Mouse (Mus musculus) gastrocnemius, postnatal 25 days (tissue): ENCODE data around the gene Arhgap9. TPM values are rescaled to one million over a fixed set of nuclear protein-coding genes. Genes with fewer than 3 reads are reported as not detected.

Experiments
- DNase-seq: peaks from one replicate; pipeline ENCODE4 v3.0.0; 2022
- total RNA-seq, 2 experiments: library from RNA; stranded (reverse); gene quantifications; 1 replicate in 1 of 2; 2 replicates in 1 of 2; pipeline ENCODE4 v1.2.3; 2021

Gene Arhgap9
- total RNA-seq, 2 experiments from 2014 or later, result 1.4 to 1.7 TPM

DNA sequence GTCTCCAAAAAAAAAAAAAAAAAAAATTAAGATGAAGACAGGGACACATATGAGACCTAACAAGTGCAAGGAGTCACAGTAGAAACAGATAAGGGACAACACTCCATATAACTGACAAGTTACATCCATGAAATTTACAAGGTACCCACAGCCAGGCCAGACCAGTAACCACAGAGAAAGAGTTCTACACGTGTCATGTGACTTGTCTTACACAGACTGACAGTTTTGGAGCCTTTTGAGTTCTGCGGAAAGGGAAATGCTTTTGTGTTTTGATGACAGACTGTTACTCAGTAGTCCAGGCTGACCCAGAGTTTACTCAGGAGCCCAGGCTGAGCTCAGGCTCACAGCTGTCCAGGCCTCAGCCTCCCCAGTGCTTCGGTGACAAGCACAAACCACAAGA is 21.3 kb downstream of the Arhgap9 start:
- DNase-seq, result no peak

DNA sequence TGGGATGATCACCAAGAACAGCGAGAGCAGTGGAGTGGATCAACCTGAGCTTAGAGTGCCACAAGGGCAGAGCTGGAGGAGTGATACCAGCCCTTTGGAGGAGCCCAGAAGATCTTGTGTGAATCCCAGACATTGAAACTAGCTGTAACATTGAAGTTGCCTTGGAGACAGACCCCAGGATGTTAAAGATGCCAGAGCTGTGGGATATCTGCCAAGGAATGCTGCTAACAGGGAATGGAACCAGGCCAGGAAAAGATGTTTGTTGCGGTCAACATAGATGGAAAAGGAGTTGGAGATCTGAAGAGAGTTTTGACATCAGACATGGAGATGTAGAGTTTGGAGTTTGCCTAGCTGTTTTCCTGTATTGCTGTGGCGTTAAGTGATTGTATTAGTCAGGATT is 24.4 kb downstream of the Arhgap9 start:
- DNase-seq, result no peak

DNA sequence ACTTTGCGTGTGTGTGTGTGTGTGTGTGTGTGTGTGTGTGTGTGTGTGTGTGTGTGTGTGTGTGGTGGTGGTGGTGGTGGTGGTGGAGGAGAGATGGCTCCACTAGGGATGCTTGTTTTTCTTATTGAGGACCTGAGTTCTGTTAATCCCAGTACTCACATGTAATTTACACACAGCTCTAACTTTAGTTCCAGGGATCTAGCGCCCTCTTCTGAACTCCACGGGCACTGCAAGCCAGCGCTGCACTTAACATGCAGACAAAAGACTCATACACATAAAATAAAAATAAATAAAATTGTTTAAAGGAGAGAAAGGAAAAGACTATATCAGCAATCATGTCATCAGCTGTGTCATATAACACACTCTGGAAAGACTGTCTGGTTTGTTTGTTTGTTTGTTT is 27.2 kb downstream of the Arhgap9 start:
- no peak for DNase-seq

DNA sequence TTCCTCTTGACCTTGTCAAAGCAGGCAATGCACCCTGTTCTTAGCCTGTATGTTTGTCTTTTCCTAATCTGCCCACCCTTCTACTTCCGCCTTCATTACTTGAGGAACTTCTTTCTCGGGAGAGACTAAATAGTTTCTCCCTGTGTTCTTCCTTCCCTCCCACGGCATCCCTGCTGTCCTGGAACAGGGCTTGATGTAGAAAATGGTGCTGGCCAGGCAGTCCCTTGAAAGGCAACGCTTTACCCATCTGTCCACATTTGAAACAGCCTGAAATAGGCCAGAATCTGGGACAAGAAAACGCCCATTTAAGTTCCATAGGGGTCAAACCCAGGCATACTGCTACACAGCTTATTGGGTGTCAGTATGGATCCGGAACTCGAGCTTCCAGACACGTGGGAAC is 28.0 kb downstream of the Arhgap9 start:
- DNase-seq, result no peak

DNA sequence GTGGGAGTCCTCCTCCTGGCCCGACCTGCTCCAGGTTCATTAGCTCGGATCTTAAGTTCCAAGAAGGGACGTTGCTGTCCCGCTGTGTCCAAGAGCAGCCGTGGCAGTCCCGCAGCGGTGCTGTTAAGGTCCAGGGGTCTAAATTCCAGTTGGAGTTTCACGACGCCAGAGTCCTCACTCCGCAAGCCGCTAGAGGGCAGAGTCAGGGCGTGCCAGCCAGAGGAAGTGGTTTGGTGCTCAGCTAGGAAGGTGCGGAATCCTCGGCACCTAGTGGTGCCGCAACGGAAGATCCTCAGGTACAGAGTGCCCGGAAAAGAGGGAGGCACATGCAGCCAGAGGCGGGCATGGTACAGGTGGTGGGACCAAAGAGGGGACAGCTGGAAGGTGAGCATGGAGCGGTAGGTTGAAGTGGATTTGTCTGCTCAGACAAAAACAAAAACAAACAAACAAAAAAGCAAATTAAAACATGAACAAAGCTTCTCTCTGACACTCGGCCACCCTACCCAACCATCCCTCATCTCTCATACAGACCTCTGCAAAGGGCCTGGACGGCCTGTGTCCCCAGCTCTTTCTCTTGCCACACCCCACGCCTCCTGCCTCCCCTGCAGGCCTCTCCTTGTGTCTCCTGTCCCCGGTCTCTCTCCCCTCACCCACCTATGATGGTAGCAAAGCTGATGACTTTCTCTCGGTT is 29.0 kb downstream of the Arhgap9 start:
- peak; percentile 48 for DNase-seq

DNA sequence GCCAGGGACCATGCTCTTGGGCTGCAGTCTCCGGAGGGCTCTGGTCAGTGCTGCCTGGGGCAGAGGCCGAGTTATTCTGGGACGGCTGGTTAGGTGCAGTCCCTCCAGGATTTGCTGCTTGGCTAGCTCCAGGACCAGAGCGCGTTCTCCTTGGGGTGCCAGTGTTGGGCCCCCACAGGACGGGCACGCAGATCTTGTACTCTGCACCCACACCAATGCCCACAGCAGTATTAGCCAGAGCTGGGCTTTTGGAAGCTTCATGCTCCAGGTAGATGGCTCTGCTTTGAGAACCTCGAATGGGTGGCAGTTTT is 29.5 kb downstream of the Arhgap9 start:
- DNase-seq, result no peak

DNA sequence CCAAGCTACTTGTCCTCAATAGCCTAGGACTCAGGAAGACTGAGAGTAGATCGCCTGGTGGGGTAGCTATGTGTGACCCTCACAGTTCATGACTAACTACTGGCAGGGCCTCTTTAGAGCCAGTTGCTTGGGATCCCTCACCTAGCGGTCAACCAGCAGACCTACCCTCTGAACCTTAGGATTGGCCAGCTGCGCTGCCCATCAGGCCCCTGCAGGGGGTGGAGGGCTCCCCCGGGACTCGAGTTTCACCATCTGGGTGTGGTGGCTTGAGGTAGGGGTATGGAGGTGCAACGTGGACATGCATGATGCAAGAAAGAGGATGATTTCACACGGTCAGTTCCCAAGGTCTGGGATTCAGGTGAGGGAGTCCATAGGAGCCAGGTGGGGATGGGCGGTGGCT is 30.0 kb downstream of the Arhgap9 start:
- no peak for DNase-seq

DNA sequence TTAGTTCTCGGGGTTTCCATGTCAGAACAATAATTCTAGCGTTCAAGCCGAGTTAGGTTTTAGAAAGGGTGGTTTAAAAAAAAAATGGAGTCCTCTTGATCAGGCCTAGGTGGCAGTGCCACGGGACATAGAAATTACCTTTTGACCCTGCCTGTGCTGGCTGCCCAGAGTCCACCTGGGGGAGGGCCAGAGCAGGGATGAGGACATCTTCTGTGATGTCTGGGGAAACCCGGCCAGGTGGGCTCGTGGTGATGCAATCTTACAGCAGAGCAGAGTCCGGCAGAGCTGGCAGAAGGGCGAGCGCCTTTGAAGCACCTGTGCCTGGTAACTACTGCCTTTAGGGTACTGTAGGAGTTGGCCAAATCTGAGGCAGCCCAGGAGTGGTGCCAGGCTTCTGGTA is 30.4 kb downstream of the Arhgap9 start:
- DNase-seq, result no peak

DNA sequence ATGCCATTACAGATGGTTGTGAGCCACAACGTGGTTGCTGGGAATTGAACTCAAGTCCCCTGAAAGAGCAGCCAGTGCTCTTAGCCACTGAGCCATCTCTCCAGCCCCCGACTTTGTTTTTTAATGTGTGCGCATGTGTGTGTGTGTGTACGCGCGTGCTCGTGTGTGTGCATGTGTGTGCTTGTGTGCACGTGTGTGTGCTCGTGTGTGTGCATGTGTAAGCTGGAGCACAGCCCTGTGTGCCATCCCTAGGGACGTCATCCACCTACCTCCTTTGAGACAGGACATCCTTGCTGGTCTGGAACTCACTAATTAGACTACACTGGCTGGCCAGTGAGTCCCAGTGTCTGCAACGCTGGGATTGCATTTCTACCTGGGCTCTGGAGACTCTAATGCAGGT is 31.0 kb downstream of the Arhgap9 start:
- no peak for DNase-seq

DNA sequence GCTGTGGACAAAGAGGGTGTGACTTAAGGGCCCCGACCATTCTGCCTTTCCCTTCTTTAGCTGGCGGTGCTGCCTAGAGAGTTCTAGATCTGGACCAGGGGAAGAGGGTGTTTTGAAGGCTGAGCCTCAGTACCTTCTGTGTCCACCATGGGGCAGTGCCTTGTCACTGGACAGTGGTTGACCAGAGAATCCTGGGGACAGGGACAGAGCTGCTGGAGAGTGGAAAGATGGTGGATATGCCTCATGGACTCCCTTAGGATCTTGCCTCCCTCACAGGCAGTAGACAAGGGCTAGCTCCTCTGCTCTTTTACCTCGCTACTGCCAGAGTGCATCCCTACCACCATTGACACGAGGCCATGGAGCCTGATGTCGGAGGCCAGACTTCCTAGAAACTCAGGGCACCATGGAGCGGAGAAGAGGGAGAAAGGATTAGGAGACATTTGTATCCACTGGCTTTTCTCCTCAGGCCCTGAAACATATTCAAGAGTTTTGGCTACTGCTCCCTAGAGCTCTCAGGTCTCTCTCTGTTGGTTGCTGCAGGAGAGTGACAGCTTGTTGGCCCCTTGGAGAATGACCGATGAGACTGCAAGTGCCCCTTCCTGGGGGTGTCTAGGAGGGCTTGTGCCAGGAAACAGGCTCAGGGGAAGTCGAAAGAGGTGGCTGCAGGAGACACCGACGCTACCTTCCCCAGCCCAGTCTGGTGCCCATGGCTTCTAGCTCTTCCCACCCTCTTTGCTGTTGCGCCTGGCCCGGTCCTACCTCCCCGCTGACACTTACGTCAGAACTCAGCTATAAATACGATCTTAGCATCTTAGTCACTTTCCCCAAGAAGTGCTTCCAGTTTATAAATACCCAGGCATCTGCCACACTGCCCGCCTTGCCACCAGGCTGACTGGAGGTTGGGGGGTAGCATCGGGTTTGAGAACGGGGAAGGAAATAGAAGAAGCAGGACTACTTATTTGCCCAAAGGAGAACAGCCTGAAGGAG is 32.4 kb downstream of the Arhgap9 start, which contains the start of gene Inhbe:
Gene Inhbe (minus strand): TSS at position 503 of the 987 bp plus-strand sequence.
- DNase-seq, result no peak

DNA sequence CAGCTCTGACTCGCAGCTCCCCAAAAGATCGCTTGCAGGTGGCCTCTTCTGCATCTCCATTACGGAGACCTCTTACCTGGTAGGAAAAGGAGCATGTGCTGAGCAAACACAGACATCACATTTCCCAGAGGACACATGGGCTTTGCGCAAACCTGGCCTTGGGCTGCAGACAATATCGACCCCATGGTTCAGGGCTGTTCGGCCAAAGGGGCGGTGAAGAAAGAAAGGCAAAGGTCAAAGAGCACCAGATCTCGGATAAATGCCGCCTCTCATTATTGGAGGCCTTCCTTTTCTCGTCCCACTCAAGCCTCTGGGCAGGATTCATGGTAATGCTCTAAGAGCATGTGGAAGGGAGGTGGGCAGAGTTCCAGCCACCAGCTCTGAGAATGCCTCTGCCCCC is 33.6 kb downstream of the Arhgap9 start:
- no peak for DNase-seq

DNA sequence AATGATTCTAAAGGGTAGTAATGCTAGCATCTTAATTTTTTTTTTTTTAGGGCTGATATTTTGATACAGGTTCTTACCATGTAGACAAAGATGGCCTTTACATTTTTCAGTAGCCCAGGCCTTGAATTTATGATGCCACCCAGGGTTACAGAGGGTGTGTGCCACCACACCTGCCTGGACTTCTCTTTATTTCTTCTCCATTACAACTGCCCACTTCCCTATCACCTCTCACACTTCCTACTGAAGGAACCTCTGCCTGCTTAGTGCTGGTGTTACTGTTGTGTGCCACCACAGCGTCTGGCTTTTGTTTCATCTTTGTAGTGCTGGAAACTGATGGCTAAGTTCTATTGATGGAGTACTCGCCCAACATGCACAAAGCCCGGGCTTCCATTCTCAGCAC is 39.0 kb downstream of the Arhgap9 start:
- no peak for DNase-seq

DNA sequence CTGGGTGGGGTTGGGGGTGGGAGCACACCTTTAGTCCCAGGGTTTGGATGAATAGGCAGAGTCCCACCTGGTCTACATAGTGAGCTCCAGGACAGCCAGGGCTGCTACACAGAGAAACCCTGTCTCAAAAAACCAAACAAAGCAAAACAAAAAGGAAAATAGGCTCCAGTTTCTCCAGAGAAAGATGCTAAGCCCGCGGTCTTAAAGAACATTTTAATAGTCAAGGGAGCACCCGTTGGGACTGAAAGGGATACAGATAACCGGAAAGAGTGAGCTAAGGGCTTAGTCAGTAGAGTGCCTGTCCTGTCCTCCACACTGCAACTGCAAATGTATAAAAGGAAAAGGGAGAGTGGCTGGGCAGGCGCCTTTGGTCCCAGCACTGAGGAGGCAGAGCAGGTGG is 45.4 kb downstream of the Arhgap9 start:
- no peak for DNase-seq

DNA sequence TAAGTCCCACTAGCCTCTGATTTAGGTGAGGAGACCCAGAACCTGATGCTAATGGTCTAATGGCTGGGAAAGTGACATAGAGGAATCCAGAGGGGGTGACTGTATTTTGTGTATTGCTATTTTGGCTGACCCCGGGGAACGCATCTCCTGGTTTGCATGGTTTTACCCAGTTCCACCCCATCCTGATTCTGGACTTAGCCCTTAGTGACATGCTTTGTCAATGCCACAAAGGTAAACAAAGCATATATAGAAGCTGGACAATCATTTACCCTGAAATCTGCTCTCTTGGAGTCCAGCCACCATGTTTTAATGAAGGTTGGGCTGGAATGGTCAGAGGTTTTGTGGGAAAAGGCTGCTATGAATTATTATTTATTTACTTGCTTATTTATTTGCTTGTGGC is 46.5 kb downstream of the Arhgap9 start:
- no peak for DNase-seq

DNA sequence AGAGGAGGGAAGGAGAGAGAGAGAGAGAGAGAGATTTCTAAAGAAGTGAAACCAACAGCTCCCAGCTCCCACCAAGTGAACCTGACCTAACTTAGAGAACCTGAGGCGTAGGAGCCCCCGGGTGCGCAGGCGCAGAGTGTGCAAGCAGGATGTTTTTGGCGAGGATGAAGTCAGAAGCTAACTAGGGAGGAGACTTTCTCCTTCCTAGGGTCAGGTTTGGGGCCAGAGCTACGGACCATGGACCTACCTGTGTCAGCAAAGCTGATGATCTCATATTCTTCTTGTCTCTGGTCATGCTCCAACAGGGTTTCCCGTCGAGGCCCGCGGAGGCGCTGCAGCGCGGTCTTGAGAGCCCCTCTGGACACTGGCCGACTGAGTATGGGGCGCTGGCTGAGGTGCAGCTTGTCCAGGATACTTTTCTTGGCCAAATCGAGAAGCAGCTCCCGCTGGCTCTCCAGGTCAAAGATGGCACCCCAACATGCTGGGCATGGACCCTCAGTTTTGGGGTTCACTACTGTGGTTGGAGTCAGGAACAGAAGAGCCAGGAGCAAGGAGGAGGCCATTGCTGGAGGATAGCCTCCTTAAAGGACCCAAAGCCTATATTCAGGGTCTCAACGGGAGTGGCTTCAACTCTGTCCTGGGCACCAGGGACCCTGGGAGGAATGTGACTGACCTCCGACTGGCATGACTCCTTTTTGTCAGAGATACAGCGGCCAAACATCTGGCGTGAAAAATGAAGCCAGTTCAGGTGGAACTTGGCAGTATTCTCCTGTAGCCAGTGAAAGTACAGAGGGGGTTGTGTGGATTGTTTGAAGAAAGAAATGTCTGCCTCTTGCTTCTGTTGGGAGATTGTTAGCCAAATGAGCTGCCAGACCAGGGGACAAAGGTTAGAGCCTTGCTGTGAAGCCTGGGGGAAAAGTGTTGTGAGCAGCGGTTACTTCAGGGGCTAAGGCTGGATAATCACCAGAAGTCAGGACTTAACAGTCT is 48.4 kb downstream of the Arhgap9 start, which contains the start of gene Inhbc:
Gene Inhbc (minus strand): TSS at position 598 of the 987 bp plus-strand sequence.
- DNase-seq, result no peak

DNA sequence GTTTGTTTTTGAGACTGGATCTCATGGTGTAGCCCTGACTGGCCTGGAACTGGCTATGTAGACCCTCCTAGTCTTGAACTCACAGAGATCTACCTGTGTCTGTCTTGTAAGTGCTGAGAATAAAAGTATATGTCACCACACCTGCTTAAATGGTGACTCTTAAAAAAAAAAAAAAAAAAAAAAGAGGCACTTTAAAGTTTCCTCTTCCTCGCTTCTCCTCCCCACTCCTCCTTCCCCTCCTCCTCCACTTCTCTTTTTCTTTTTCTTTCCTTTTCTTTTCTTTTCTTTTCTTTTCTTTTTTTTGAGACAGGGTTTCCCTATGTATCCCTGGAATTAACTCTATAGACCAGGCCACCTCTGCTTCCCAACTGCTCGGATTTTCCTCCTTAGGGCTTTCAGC is 49.3 kb downstream of the Arhgap9 start:
- DNase-seq, result no peak

DNA sequence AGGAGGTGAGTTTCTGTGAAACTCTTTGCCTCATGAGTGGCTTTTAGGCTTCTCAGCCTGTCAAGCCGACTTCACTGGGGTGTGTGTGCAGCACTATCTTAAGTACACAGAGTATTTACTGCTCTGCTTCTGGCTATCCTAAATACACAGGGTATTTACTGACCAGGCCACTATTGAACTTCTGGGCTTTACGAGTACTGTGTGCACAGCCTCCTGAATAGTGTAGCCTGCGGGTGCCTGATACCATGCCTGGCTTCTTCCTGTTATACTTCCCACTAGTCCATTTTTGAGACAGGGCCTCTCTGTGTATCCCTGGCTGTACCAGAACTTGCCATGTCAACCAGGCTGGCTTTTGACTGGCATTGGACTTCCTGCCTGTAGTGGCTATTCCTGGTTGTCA is 55.9 kb downstream of the Arhgap9 start:
- no peak for DNase-seq

Other genes starting within 250 kb of the Arhgap9 start
- 1 to 10 TPM; 2.0 to 2.4 TPM for gene Agap2, start 246.7 kb upstream of the Arhgap9 start, total RNA-seq
- gene Os9, start 200.8 kb upstream of the Arhgap9 start, total RNA-seq, result 10 to 100 TPM; 11.3 to 13.9 TPM
- under 1 TPM; 0.78 to 1.00 TPM for gene B4galnt1, start 156.7 kb upstream of the Arhgap9 start, total RNA-seq
- gene Slc26a10, start 141.3 kb upstream of the Arhgap9 start, total RNA-seq, result 1 to 10 TPM; 3.3 to 6.5 TPM
- gene Arhgef25, start 131.9 kb upstream of the Arhgap9 start, total RNA-seq, result 1 to 10 TPM; 8.7 to 9.3 TPM
- gene Dtx3, start 126.2 kb upstream of the Arhgap9 start, total RNA-seq, result 10 to 100 TPM; 18.9 to 19.6 TPM
- 1 to 10 TPM; 4.7 to 6.9 TPM for gene Pip4k2c, start 110.4 kb upstream of the Arhgap9 start, total RNA-seq
- gene Kif5a, start 58.6 kb upstream of the Arhgap9 start, total RNA-seq, result under 1 TPM; 0.18 to 0.62 TPM
- gene Dctn2, start 55.6 kb upstream of the Arhgap9 start, total RNA-seq, result 10 to 100 TPM; 88.3 to 90.8 TPM
- 10 to 100 TPM; 12.7 to 14.3 TPM for gene Mbd6, start 32.9 kb upstream of the Arhgap9 start, total RNA-seq
- gene Mars, start 10.2 kb upstream of the Arhgap9 start, total RNA-seq, result 10 to 100 TPM; 48.3 to 53.5 TPM
- gene Gli1, start 20.0 kb downstream of the Arhgap9 start, total RNA-seq, result 1 to 10 TPM in 1 of 2 experiments, under 1 TPM in 1; 0.74 to 1.5 TPM
- gene Inhbe, start 32.4 kb downstream of the Arhgap9 start, total RNA-seq, result not detected
- gene Inhbc, start 48.5 kb downstream of the Arhgap9 start, total RNA-seq, result not detected
- 100 to 1,000 TPM in 1 of 2 experiments, 10 to 100 TPM in 1; 97.8 to 120 TPM for gene R3hdm2, start 58.4 kb downstream of the Arhgap9 start, total RNA-seq
- 100 to 1,000 TPM; 308 to 367 TPM for gene Stac3, start 179.7 kb downstream of the Arhgap9 start, total RNA-seq
- 10 to 100 TPM; 11.4 to 15.1 TPM for gene Ndufa4l2, start 193.0 kb downstream of the Arhgap9 start, total RNA-seq
- 10 to 100 TPM; 24.9 to 26.6 TPM for gene Shmt2, start 200.5 kb downstream of the Arhgap9 start, total RNA-seq
- under 1 TPM; 0.26 to 0.32 TPM for gene Nxph4, start 212.6 kb downstream of the Arhgap9 start, total RNA-seq